Mouse (Mus musculus) ES-E14 (cell line): ENCODE data around the gene Prkd3. TPM values are rescaled to one million over a fixed set of nuclear protein-coding genes. Genes with fewer than 3 reads are reported as not detected.

Experiments used
- DNase-seq: peaks from one replicate; pipeline ENCODE4 v3.0.0-alpha.2; 2013; ENCODE audit warnings: low read depth, low spot score
- H3K27ac ChIP-seq: 2 replicates; pipeline ENCODE4 v1.5.1; 2012; ENCODE audit warnings: low read depth, mild to moderate bottlenecking, low read length, moderate library complexity, mixed read lengths; ENCODE audit not compliant: poor library complexity, insufficient read depth, severe bottlenecking
- H3K36me3 ChIP-seq: 2 replicates; pipeline ENCODE4 v1.6.1; 2012; ENCODE audit warnings: mild to moderate bottlenecking, low read length, moderate library complexity, mixed read lengths; ENCODE audit not compliant: control insufficient read depth, poor library complexity, insufficient read depth, severe bottlenecking
- H3K4me1 ChIP-seq, 2 experiments: fragments of 150-350 bp in 1 of 2; sonication (generic) in 1 of 2; 2 replicates each; pipeline ENCODE4 v1.6.1; 2012; ENCODE audit warnings: low read length in 2 of 2, mild to moderate bottlenecking in 1 of 2, mixed read lengths in 1 of 2; ENCODE audit not compliant: control insufficient read depth in 2 of 2, insufficient read depth in 2 of 2, poor library complexity in 1 of 2
- H3K4me3 ChIP-seq, 2 experiments: fragments of 150-350 bp in 1 of 2; sonication (generic) in 1 of 2; 2 replicates each; pipeline ENCODE4 v1.5.1; 2012; ENCODE audit warnings: low read length in 2 of 2, low read depth in 1 of 2, mild to moderate bottlenecking in 1 of 2, mixed read lengths in 1 of 2; ENCODE audit not compliant: insufficient read depth in 1 of 2, poor library complexity in 1 of 2, severe bottlenecking in 1 of 2
- H3K9ac ChIP-seq: 2 replicates; pipeline ENCODE4 v1.6.1; 2012; ENCODE audit warnings: low read depth, mild to moderate bottlenecking, low read length, mixed read lengths; ENCODE audit not compliant: poor library complexity, insufficient read depth, severe bottlenecking
- H3K9me3 ChIP-seq: fragments of 150-350 bp; sonication (generic); 2 replicates; pipeline ENCODE4 v1.6.1; 2012; ENCODE audit warnings: low read depth, mild to moderate bottlenecking, low read length; ENCODE audit not compliant: control insufficient read depth, insufficient read depth
- CHD2 ChIP-seq: IDR thresholded peaks from 2 replicates; pipeline ENCODE4 v1.6.1; 2014; ENCODE audit warnings: mild to moderate bottlenecking, low read depth, low read length, inconsistent platforms
- HCFC1 ChIP-seq: IDR thresholded peaks from 2 replicates; pipeline ENCODE4 v1.6.1; 2012; ENCODE audit warnings: low read length, inconsistent platforms, borderline replicate concordance; ENCODE audit not compliant: insufficient read depth
- MAFK ChIP-seq: IDR thresholded peaks from 2 replicates; pipeline ENCODE4 v1.6.1; 2014; ENCODE audit warnings: mild to moderate bottlenecking, low read depth, low read length, inconsistent platforms; ENCODE audit not compliant: insufficient read depth
- ZC3H11A ChIP-seq: IDR thresholded peaks from 2 replicates; pipeline ENCODE4 v1.6.1; 2012; ENCODE audit warnings: low read depth, mild to moderate bottlenecking, inconsistent platforms, low read length, borderline replicate concordance
- ZNF384 ChIP-seq: IDR thresholded peaks from 2 replicates; pipeline ENCODE4 v1.6.1; 2012; ENCODE audit warnings: low read depth, low read length, inconsistent platforms
- in situ Hi-C, 2 experiments: fragments of 600-800 bp; cut with MboI; formaldehyde crosslinking; loops; one replicate each; pipeline ENCODE4 v1.15.1; 2025; ENCODE audit warnings: low sequenced_read_pairs in 2 of 2, inconsistent platforms in 1 of 2; ENCODE audit not compliant: unreplicated experiment in 2 of 2
- total RNA-seq: library from RNA; depleted of rRNA; stranded (reverse); fragments of 300-350 nt; gene quantifications from 2 replicates; pipeline ENCODE4 v1.2.3, GENCODE M21; 2012

Gene Prkd3
- total RNA-seq, 1 experiment, result 25.7 TPM

DNA sequence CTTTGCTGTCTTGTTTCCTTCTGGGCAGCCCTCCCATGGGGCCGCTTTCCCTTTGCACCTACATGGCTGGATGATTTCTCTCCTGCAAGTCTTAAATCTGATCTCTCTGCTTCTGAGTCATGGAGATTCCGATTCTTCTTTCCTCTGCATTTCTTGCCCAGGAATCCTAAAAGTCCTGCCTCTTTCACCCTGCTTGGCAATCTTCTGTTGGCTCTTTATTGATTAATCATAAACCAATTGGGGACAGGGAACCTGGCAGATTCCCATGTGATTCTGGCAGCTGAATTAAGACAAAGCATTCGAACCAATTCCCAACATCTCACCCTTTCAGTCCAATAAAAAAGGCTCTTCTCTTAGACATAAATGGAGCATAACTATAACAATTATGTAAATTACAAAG is 8.6 kb upstream of the Prkd3 start:
- DNase-seq, result no peak
- Histone ChIP-seq H3K4me3 (no peak overlapping the region), H3K4me1 (no peaks in the 10 kb centered on the region), H3K27ac (no peak overlapping the region), H3K36me3 (no peaks in the 10 kb centered on the region), H3K9ac (no peak overlapping the region), H3K9me3 (no peaks in the 10 kb centered on the region)
- TF ChIP-seq ZNF384, result no peak
- no peak for TF ChIP-seq ZC3H11A
- no peak for TF ChIP-seq CHD2
- no peak for TF ChIP-seq MAFK
- no peak for TF ChIP-seq HCFC1
- in situ Hi-C loops, result no loop called here

DNA sequence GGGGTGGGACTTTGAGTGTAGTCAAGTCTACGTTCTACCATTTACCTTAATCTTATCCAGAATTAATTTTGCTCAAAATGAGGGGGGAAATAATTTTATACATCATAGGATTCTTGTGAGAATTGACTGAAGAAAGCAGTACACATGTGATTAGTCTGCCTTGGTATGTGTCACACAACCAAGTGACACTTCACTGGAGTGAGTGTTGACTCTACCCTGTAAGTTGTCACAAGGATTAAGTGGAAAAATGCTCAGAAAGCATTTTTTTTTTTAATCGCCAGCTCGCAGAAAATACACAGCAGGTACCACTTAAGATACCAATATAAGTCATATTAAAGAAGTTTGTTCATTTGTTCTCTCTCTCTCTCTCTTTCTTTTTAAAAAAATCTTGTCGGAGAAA is 3.9 kb upstream of the Prkd3 start:
- H3K9ac ChIP-seq, result no peak overlapping the region
- DNase-seq, result no peak
- no peaks in the 10 kb centered on the region for H3K4me1 ChIP-seq
- in situ Hi-C loops, result no loop called here
- no peaks in the 10 kb centered on the region for H3K9me3 ChIP-seq
- no peaks in the 10 kb centered on the region for H3K36me3 ChIP-seq
- no peak overlapping the region for H3K4me3 ChIP-seq
- H3K27ac ChIP-seq, result no peak overlapping the region
- no peak for TF ChIP-seq HCFC1
- TF ChIP-seq MAFK, result no peak
- TF ChIP-seq ZC3H11A, result no peak
- no peak for TF ChIP-seq ZNF384
- no peak for TF ChIP-seq CHD2

GRCm38 (mm10) chr17:79022746-79023145 is 2.1 kb upstream of the Prkd3 start:
- Histone ChIP-seq H3K27ac (no peak overlapping the region), H3K9ac (no peak overlapping the region), H3K4me3 (no peak overlapping the region), H3K4me1 (no peaks in the 10 kb centered on the region), H3K36me3 (no peaks in the 10 kb centered on the region), H3K9me3 (no peaks in the 10 kb centered on the region)
- no peak for DNase-seq
- in situ Hi-C loops, result no loop called here
- no peak for TF ChIP-seq MAFK
- no peak for TF ChIP-seq HCFC1
- no peak for TF ChIP-seq ZC3H11A
- no peak for TF ChIP-seq ZNF384
- TF ChIP-seq CHD2, result no peak

- in situ Hi-C loops, result no loop called here
- no peak for TF ChIP-seq CHD2
- TF ChIP-seq ZNF384, result no peak
- no peak for TF ChIP-seq MAFK
- no peak for TF ChIP-seq ZC3H11A
- no peak for TF ChIP-seq HCFC1
- H3K27ac ChIP-seq, result no peak overlapping the region
- no peaks in the 10 kb centered on the region for H3K9me3 ChIP-seq
- peak overlapping the region; percentile 64 for H3K9ac ChIP-seq
- no peaks in the 10 kb centered on the region for H3K36me3 ChIP-seq
- DNase-seq, result peak; percentile 25
- H3K4me3 ChIP-seq, result peak overlapping the region; percentile 92 to 96
- H3K4me1 ChIP-seq, result no peaks in the 10 kb centered on the region
These were observed 344 bp upstream of the Prkd3 start for GRCm38 (mm10) chr17:79020984-79021335.

- Histone ChIP-seq H3K27ac (no peak overlapping the region), H3K4me3 (peak overlapping the region; percentile 92 to 96), H3K9me3 (no peaks in the 10 kb centered on the region), H3K36me3 (no peaks in the 10 kb centered on the region), H3K9ac (peak overlapping the region; percentile 95), H3K4me1 (no peaks in the 10 kb centered on the region)
- TF ChIP-seq MAFK, result no peak
- TF ChIP-seq HCFC1, result no peak
- TF ChIP-seq ZC3H11A, result no peak
- TF ChIP-seq CHD2, result no peak
- TF ChIP-seq ZNF384, result no peak
- in situ Hi-C loops, result no loop called here
- DNase-seq, result no peak
These were observed 849 bp downstream of the Prkd3 start for GRCm38 (mm10) chr17:79019726-79020207.
